Mouse (Mus musculus) heart, adult 10 weeks (tissue): ENCODE data around the gene Akap2. TPM values are rescaled to one million over a fixed set of nuclear protein-coding genes. Genes with fewer than 3 reads are reported as not detected.

Experiments used
- polyA plus RNA-seq: library from polyadenylated mRNA; stranded (reverse); fragments of 350-450 nt; fragmentation: Illumina TruSeq; extraction: RNeasy Lipid Tissue Mini Kit (QIAGEN cat#74804); gene quantifications from one replicate; pipeline ENCODE4 v1.2.3, GENCODE M21; 2014; ENCODE audit warnings: low read depth, low replicate concordance

Gene Akap2
- 59.9 TPM for polyA plus RNA-seq

DNA sequence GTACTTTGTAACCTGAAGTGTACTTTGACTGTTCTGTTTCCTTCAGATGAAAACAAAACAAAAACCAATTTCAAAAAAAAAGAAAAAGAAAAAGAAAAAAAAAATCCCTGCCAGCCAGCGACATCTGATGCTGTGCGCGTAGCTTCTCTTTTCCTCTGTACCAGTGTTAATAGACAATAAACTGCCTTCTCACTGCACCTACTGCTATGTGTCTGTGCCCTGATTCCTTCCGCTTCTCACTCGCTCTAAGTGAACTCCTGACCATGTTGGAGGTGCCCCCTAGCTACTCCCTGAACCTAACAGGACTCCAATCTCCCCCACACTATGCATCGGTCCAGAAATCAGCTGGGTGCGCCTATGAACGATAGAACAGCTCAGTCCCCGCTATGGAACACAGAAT, at the start of gene Akap2:
TSS of gene Akap2 (plus strand) at position 304 of the 400 bp plus-strand sequence.

DNA sequence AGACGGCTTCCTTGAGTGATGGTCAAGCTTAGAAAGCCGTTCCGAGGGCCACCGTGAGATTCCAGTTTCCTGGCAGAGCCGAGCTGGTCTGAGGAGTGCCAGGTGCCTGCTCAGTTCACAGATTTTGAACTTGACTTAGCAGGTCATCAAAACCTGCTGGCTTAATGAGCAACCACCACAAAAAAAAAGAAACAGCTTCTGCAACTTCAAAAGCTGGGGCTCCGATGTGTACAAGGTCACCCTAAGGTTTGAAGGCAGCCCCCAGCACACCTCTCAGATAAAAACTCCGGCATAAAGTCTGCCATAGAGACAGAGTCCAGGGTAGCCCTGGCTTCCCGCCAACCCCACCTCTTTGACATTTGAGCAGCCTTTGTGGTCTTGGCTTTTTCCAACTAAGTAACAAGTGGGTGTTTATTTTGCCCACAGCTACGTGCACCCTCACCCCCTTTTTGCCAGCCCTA, 198.8 kb downstream of the Akap2 start, which contains the start of gene D630039A03Rik:
TSS of gene D630039A03Rik (minus strand) at position 97 of the 461 bp plus-strand sequence.

Other genes with a start within 250 kb of the Akap2 start
- 9.4 TPM for gene Pakap, start 149.5 kb upstream of the Akap2 start, polyA plus RNA-seq
- gene D630039A03Rik, start 198.6 kb downstream of the Akap2 start, polyA plus RNA-seq = 0.39 TPM
- 106 TPM for gene Txn1, start 238.8 kb downstream of the Akap2 start, polyA plus RNA-seq